Mouse (Mus musculus): Measurements from ENCODE around the gene Dnajb1. TPM values are rescaled to one million over a fixed set of nuclear protein-coding genes. Genes with fewer than 3 reads are reported as not detected.

Dnajb1 gene
- polyA plus RNA-seq, 1 experiment from 2014 or later, result 26.1 TPM

GRCm38 (mm10) chr8:83576516-83576895 is 31.5 kb upstream of the Dnajb1 start:
- peaks cover 3% of the 10 kb centered on the region; the same call in 1 of the 2 replicates for H3K4me1 ChIP-seq (replicated peaks; ENCODE audit: control insufficient read depth, insufficient read depth, low read length)
- no peaks in the 10 kb centered on the region for H3K27me3 ChIP-seq (replicated peaks; ENCODE audit: control insufficient read depth, insufficient read depth, low read length)
- TF ChIP-seq CTCF (IDR thresholded peaks at IDR 0.05; ENCODE audit: low read depth), result no peak
- H3K9me3 ChIP-seq (ENCODE audit: control insufficient read depth), result no peaks in the 10 kb centered on the region
- no peak overlapping the region for H3K9ac ChIP-seq (ENCODE audit: low read depth, low read length)
- H3K27ac ChIP-seq (ENCODE audit: low read depth, low read length), result no peak overlapping the region
- H3K4me3 ChIP-seq (ENCODE audit: low read depth, low read length), result no peak overlapping the region
- peaks cover 24% of the 10 kb centered on the region for H3K36me3 ChIP-seq (ENCODE audit: control insufficient read depth, insufficient read depth)
- 38% methylated on average over 2 of the region's 4 CpGs for WGBS
- no peak overlapping the region for H3K4me2 ChIP-seq (replicated peaks; ENCODE audit: low read depth)
- ATAC-seq, result no peak

DNA sequence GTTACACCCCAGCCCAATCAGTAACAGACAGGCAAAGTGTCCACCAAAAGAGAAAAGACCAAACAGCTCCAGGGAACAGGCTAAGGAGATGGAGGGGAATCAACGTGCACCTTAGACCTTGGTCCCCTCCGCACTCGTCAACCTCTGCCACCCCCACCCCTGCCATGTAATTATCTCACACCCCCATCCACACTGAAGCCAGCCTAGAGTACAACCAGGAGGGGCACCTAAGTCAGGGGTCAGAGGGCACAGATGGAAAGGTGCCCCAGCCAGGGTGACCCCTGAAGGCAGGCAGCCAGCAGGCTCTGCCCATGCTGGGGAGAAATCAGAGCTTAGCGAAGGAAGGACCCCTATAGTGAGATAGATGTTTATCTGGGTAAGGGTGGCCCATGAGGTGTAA is 31.1 kb upstream of the Dnajb1 start:
- Histone ChIP-seq H3K36me3 (ENCODE audit: control insufficient read depth, insufficient read depth) (peaks cover 20% of the 10 kb centered on the region), H3K4me3 (ENCODE audit: low read depth, low read length) (no peak overlapping the region), H3K4me2 (replicated peaks; ENCODE audit: low read depth) (no peak overlapping the region), H3K9me3 (ENCODE audit: control insufficient read depth) (no peaks in the 10 kb centered on the region), H3K27me3 (replicated peaks; ENCODE audit: control insufficient read depth, insufficient read depth, low read length) (no peaks in the 10 kb centered on the region), H3K4me1 (replicated peaks; ENCODE audit: control insufficient read depth, insufficient read depth, low read length) (peaks cover 3% of the 10 kb centered on the region; the same call in 1 of the 2 replicates), H3K27ac (ENCODE audit: low read depth, low read length) (no peak overlapping the region), H3K9ac (ENCODE audit: low read depth, low read length) (no peak overlapping the region)
- no peak for ATAC-seq
- WGBS, result 56% methylated on average over 4 of the region's 4 CpGs
- no peak for TF ChIP-seq CTCF (IDR thresholded peaks at IDR 0.05; ENCODE audit: low read depth)

DNA sequence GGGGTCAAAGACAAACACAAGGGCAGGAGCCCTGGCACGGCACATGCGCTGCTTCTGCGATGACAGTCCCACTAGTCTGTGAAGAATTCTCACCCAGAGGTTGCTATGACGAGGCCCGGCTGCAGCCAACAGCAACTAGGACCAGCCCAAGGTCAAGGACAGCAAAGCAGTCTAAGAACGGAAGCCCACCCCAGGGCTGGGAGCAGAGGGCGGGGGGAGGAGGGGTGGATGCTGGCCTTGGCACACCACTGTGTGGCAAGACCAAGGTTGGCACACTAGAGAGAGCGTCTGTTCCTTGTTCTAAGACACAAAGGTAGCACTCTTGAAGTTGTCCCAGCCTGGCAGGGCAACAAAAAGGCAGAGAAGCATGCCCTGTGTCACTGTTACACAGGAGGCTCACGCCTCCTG is 30.6 kb upstream of the Dnajb1 start:
- no peak for ATAC-seq
- 45% methylated on average over 9 of the region's 9 CpGs for WGBS
- Histone ChIP-seq H3K4me2 (replicated peaks; ENCODE audit: low read depth) (no peak overlapping the region), H3K9ac (ENCODE audit: low read depth, low read length) (no peak overlapping the region), H3K27ac (ENCODE audit: low read depth, low read length) (no peak overlapping the region), H3K27me3 (replicated peaks; ENCODE audit: control insufficient read depth, insufficient read depth, low read length) (no peaks in the 10 kb centered on the region), H3K9me3 (ENCODE audit: control insufficient read depth) (no peaks in the 10 kb centered on the region), H3K36me3 (ENCODE audit: control insufficient read depth, insufficient read depth) (peaks cover 15% of the 10 kb centered on the region), H3K4me3 (ENCODE audit: low read depth, low read length) (no peak overlapping the region), H3K4me1 (replicated peaks; ENCODE audit: control insufficient read depth, insufficient read depth, low read length) (peaks cover 7% of the 10 kb centered on the region; the same call in 1 of the 2 replicates)
- TF ChIP-seq CTCF (IDR thresholded peaks at IDR 0.05; ENCODE audit: low read depth), result no peak

- WGBS, result 59% methylated on average over 17 of the region's 17 CpGs
- Histone ChIP-seq H3K27me3 (replicated peaks; ENCODE audit: control insufficient read depth, insufficient read depth, low read length) (no peaks in the 10 kb centered on the region), H3K4me1 (replicated peaks; ENCODE audit: control insufficient read depth, insufficient read depth, low read length) (peaks cover 7% of the 10 kb centered on the region; the same call in 1 of the 2 replicates), H3K4me2 (replicated peaks; ENCODE audit: low read depth) (no peak overlapping the region), H3K36me3 (ENCODE audit: control insufficient read depth, insufficient read depth) (peaks cover 5% of the 10 kb centered on the region; the same call in 1 of the 2 replicates), H3K9me3 (ENCODE audit: control insufficient read depth) (no peaks in the 10 kb centered on the region), H3K9ac (ENCODE audit: low read depth, low read length) (no peak overlapping the region), H3K27ac (ENCODE audit: low read depth, low read length) (no peak overlapping the region), H3K4me3 (ENCODE audit: low read depth, low read length) (no peak overlapping the region)
- ATAC-seq, result no peak
- TF ChIP-seq CTCF (IDR thresholded peaks at IDR 0.05; ENCODE audit: low read depth), result no peak
These were observed 29.6 kb upstream of the Dnajb1 start for GRCm38 (mm10) chr8:83578131-83579055.

- peaks cover 7% of the 10 kb centered on the region; the same call in 1 of the 2 replicates for H3K4me1 ChIP-seq (replicated peaks; ENCODE audit: control insufficient read depth, insufficient read depth, low read length)
- H3K9ac ChIP-seq (ENCODE audit: low read depth, low read length), result no peak overlapping the region
- H3K9me3 ChIP-seq (ENCODE audit: control insufficient read depth), result no peaks in the 10 kb centered on the region
- no peaks in the 10 kb centered on the region for H3K27me3 ChIP-seq (replicated peaks; ENCODE audit: control insufficient read depth, insufficient read depth, low read length)
- peaks cover under 1% of the 10 kb centered on the region; the same call in 1 of the 2 replicates for H3K36me3 ChIP-seq (ENCODE audit: control insufficient read depth, insufficient read depth)
- ATAC-seq, result no peak
- no peak overlapping the region for H3K4me2 ChIP-seq (replicated peaks; ENCODE audit: low read depth)
- no peak overlapping the region for H3K4me3 ChIP-seq (ENCODE audit: low read depth, low read length)
- H3K27ac ChIP-seq (ENCODE audit: low read depth, low read length), result no peak overlapping the region
- TF ChIP-seq CTCF (IDR thresholded peaks at IDR 0.05; ENCODE audit: low read depth), result no peak
- 89% methylated on average over 8 of the region's 8 CpGs for WGBS
These were observed 28.3 kb upstream of the Dnajb1 start for GRCm38 (mm10) chr8:83579676-83580075.

DNA sequence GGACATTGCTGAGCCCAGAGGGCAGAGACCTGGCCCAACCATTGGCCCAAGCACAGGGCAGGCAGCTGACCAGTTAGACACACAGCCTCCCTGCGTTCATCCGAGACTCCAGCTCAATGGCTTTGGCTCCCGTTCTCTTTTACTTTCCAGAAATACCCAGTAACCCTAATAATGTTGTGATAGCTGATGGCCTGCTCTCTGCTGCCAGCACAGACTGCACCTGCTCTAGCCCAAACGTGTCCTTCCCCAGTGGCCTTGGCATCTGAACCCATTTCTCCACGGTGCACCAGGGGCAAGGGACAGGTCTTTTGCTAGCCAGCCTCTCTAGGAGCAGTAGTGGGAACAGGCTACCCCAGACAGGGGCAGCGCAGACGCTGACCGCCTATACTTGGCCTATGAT is 27.2 kb upstream of the Dnajb1 start:
- 76% methylated on average over 8 of the region's 8 CpGs for WGBS
- H3K27ac ChIP-seq (ENCODE audit: low read depth, low read length), result peak overlapping the region; percentile 41; the same call in 1 of the 2 replicates
- ATAC-seq, result no peak

More for the DNA sequence above, 27.2 kb upstream of the Dnajb1 start:
- Histone ChIP-seq H3K27me3 (replicated peaks; ENCODE audit: control insufficient read depth, insufficient read depth, low read length) (no peaks in the 10 kb centered on the region), H3K4me3 (ENCODE audit: low read depth, low read length) (no peak overlapping the region), H3K9ac (ENCODE audit: low read depth, low read length) (no peak overlapping the region), H3K4me2 (replicated peaks; ENCODE audit: low read depth) (no peak overlapping the region), H3K9me3 (ENCODE audit: control insufficient read depth) (no peaks in the 10 kb centered on the region), H3K36me3 (ENCODE audit: control insufficient read depth, insufficient read depth) (no peaks in the 10 kb centered on the region), H3K4me1 (replicated peaks; ENCODE audit: control insufficient read depth, insufficient read depth, low read length) (peaks cover 7% of the 10 kb centered on the region; the same call in 1 of the 2 replicates)
- no peak for TF ChIP-seq CTCF (IDR thresholded peaks at IDR 0.05; ENCODE audit: low read depth)

Measured in intestine, postnatal 0 days (tissue).